Mouse (Mus musculus) embryonic facial prominence, embryonic 12.5 days (tissue): ENCODE measurements around the gene Sidt2. TPM values are rescaled to one million over a fixed set of nuclear protein-coding genes. Genes with fewer than 3 reads are reported as not detected.
A peak's percentile ranks its signal among the peaks of the same experiment; 100 is the strongest.

Experiments used
- ATAC-seq: fragments of 200-750 bp; cut with Nextera tagmentation; 2 replicates; pipeline ENCODE4 v1.8.0; 2017; ENCODE audit not compliant: insufficient number of reproducible peaks, insufficient read depth, low FRiP score, low TSS enrichment
- H3K27ac ChIP-seq: fragments of 300-500 bp; sonication (generic); 2 replicates; pipeline ENCODE4 v1.5.1; 2016; ENCODE audit warnings: mild to moderate bottlenecking
- H3K27me3 ChIP-seq: fragments of 300-500 bp; sonication (generic); 2 replicates; pipeline ENCODE4 v1.6.1; 2016; ENCODE audit warnings: mild to moderate bottlenecking, moderate library complexity
- H3K36me3 ChIP-seq: fragments of 300-500 bp; sonication (generic); 2 replicates; pipeline ENCODE4 v1.6.1; 2016; ENCODE audit warnings: mild to moderate bottlenecking
- H3K4me1 ChIP-seq: fragments of 300-500 bp; sonication (generic); 2 replicates; pipeline ENCODE4 v1.6.1; 2016
- H3K4me2 ChIP-seq: fragments of 300-500 bp; sonication (generic); replicated peaks from 2 replicates; pipeline ENCODE4 v1.6.1; 2016; ENCODE audit warnings: mild to moderate bottlenecking, moderate library complexity
- H3K4me3 ChIP-seq: fragments of 300-500 bp; sonication (generic); 2 replicates; pipeline ENCODE4 v1.5.1; 2016; ENCODE audit warnings: mild to moderate bottlenecking
- H3K9ac ChIP-seq: fragments of 300-500 bp; sonication (generic); 2 replicates; pipeline ENCODE4 v1.6.1; 2016; ENCODE audit warnings: mild to moderate bottlenecking, moderate library complexity
- H3K9me3 ChIP-seq: fragments of 300-500 bp; sonication (generic); 2 replicates; pipeline ENCODE4 v1.6.1; 2016; ENCODE audit warnings: mild to moderate bottlenecking, moderate library complexity
- WGBS: fragments of 180-500 bp; shearing (Covaris S2); methylation state at CpG from one replicate; pipeline ENCODE4 v1.1.7; 2016; 5-methylcytosine and 5-hydroxymethylcytosine counted together
- microRNA-seq: library from miRNA; unstranded; fragments of <30 nt; microRNA quantifications from one replicate; pipeline ENCODE4, GENCODE M21; 2017
- polyA plus RNA-seq: library from polyadenylated mRNA; unstranded; fragments of >200 nt; fragmentation: Nextera tagmentation; extraction: Ambion mirVana; gene quantifications from 2 replicates; pipeline ENCODE4 v1.2.1, GENCODE M21; 2016

Gene Sidt2
- polyA plus RNA-seq, 1 experiment from 2014 or later = 43.2 TPM

DNA sequence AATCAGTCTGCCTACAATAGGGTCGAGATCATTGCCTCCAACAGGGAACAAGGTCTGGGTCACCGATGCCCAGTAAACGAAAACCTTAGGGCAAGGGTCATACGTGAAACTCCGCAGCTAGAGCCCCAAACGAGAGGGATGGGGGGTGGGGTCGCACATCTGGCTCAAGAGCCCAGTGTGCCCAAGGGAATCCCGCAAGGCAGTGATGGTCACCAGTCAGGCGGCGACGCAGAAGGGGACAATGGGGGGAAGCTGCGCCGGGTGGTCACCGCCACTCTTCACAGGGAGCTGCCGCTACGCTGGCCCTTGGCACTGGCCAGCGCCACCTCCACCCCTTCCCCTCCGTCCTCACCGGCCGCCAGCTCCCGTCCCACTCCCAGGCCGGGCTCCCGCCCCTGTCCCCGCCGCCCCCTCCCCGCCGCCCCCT lies 49.2 kb downstream of the Sidt2 start:
- Histone ChIP-seq H3K36me3 (peaks cover 40% of the 10 kb centered on the region), H3K27me3 (no peaks in the 10 kb centered on the region)

GRCm38 (mm10) chr9:45905196-45905595 lies 49.9 kb downstream of the Sidt2 start:
- 56% methylated on average over 4 of the region's 4 CpGs for WGBS
- H3K36me3 ChIP-seq = peaks cover 35% of the 10 kb centered on the region
- no peak for ATAC-seq
- no peaks in the 10 kb centered on the region for H3K9me3 ChIP-seq
- peak overlapping the region; percentile 96 for H3K9ac ChIP-seq
- no peaks in the 10 kb centered on the region for H3K27me3 ChIP-seq
- H3K4me1 ChIP-seq = peaks cover 20% of the 10 kb centered on the region
- H3K4me2 ChIP-seq = peak overlapping the region; percentile 71
- peak overlapping the region; percentile 94 for H3K4me3 ChIP-seq
- H3K27ac ChIP-seq = no peak overlapping the region

More for the DNA sequence above, 49.2 kb downstream of the Sidt2 start:
- ATAC-seq = peak; percentile 54
- H3K9me3 ChIP-seq = no peaks in the 10 kb centered on the region
- peak overlapping the region; percentile 71 for H3K4me2 ChIP-seq
- peak overlapping the region; percentile 91 for H3K27ac ChIP-seq
- peak overlapping the region; percentile 96 for H3K9ac ChIP-seq
- under 1% methylated on average over 15 of the region's 27 CpGs for WGBS
- H3K4me1 ChIP-seq = peaks cover 20% of the 10 kb centered on the region
- H3K4me3 ChIP-seq = peak overlapping the region; percentile 94

DNA sequence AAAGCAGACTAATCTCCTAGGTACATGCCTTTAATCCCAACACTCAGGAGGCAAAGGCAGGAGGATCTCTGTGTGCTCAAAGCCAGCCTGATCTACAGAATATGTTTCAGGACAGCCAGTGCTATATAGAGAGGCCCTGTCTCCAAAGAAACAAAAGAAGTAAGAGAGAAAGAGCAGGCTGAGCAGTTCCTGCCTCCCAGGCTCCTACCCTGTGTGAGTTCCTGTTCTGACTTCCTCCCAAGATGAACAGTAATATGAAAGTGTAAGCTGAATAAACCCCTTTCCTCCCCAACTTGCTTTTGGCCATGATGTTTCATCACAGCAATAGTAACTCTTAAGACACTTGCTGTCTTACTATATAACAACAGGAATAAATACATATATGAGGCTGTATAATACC lies 61.4 kb downstream of the Sidt2 start:
- Histone ChIP-seq H3K4me1 (no peaks in the 10 kb centered on the region), H3K4me3 (no peak overlapping the region), H3K4me2 (no peak overlapping the region), H3K27ac (no peak overlapping the region), H3K36me3 (peaks cover 73% of the 10 kb centered on the region), H3K9ac (no peak overlapping the region), H3K9me3 (no peaks in the 10 kb centered on the region), H3K27me3 (no peaks in the 10 kb centered on the region)
- no peak for ATAC-seq

Small RNAs within 50 kb of the gene (microRNA-seq; reads per million reads assigned to microRNA genes)
- not detected for gene Mir7087

Other genes with a start within 250 kb of the Sidt2 start
- 21.2 and 22.8 TPM in 2 replicates for gene Cep164, start 126.6 kb downstream of the Sidt2 start, polyA plus RNA-seq
- 33.1 and 35.2 TPM in 2 replicates for gene Bace1, start 116.7 kb downstream of the Sidt2 start, polyA plus RNA-seq
- 23.6 and 23.7 TPM in 2 replicates for gene Pcsk7, start 48.8 kb downstream of the Sidt2 start, polyA plus RNA-seq
- 62.2 and 64.1 TPM in 2 replicates for gene Rnf214, start 48.3 kb downstream of the Sidt2 start, polyA plus RNA-seq
- 14.1 and 16.4 TPM in 2 replicates for gene Tagln, start 19.2 kb downstream of the Sidt2 start, polyA plus RNA-seq
- gene Pafah1b2, start 57.4 kb upstream of the Sidt2 start, polyA plus RNA-seq = 230 and 231 TPM in 2 replicates
- 12.0 and 15.6 TPM in 2 replicates for gene Sik3, start 57.6 kb upstream of the Sidt2 start, polyA plus RNA-seq